Mouse (Mus musculus) C2C12 (cell line): ENCODE data around the gene Eif3l. TPM values are rescaled to one million over a fixed set of nuclear protein-coding genes. Genes with fewer than 3 reads are reported as not detected.

Source experiments
- H3K27me3 ChIP-seq: one replicate; pipeline ENCODE4 v1.6.1; 2011; ENCODE audit not compliant: control insufficient read depth, insufficient read depth, insufficient read length
- H3K36me3 ChIP-seq: one replicate; pipeline ENCODE4 v1.6.1; 2011; ENCODE audit not compliant: control insufficient read depth, insufficient read depth
- H3K4me3 ChIP-seq: one replicate; pipeline ENCODE4 v1.5.1; 2011; ENCODE audit warnings: mild to moderate bottlenecking, control low read depth; ENCODE audit not compliant: poor library complexity, insufficient read depth, severe bottlenecking
- H3K79me2 ChIP-seq: one replicate; pipeline ENCODE4 v1.6.1; 2011; ENCODE audit not compliant: control insufficient read depth, insufficient read depth
- H3K79me3 ChIP-seq: one replicate; pipeline ENCODE4 v1.6.1; 2011; ENCODE audit warnings: low read depth, control low read depth
- H3ac ChIP-seq: one replicate; pipeline ENCODE3; 2011; ENCODE audit warnings: low read depth; ENCODE audit not compliant: control insufficient read depth, insufficient read length
- CEBPB ChIP-seq: IDR thresholded peaks from one replicate; pipeline ENCODE4 v1.6.1; 2011; ENCODE audit warnings: low read depth, mild to moderate bottlenecking, control low read depth, moderate library complexity
- CTCF ChIP-seq: IDR thresholded peaks from one replicate; pipeline ENCODE4 v1.5.1; 2011; ENCODE audit not compliant: control insufficient read depth, insufficient read depth, insufficient read length
- FOSL1 ChIP-seq: IDR thresholded peaks from one replicate; pipeline ENCODE4 v1.8.0; 2011; ENCODE audit warnings: mild to moderate bottlenecking, low read length; ENCODE audit not compliant: poor library complexity, insufficient read depth, severe bottlenecking
- MAX ChIP-seq: IDR thresholded peaks from one replicate; pipeline ENCODE4 v1.6.1; 2011; ENCODE audit warnings: mild to moderate bottlenecking, control low read depth
- MYOD1 ChIP-seq: IDR thresholded peaks from one replicate; pipeline ENCODE4 v1.6.1; 2011; ENCODE audit warnings: low read depth; ENCODE audit not compliant: control insufficient read depth, insufficient read length
- MYOG ChIP-seq: IDR thresholded peaks from one replicate; pipeline ENCODE4 v1.6.1; 2011; ENCODE audit not compliant: control insufficient read depth, insufficient read length; ENCODE audit errors: extremely low read depth
- USF1 ChIP-seq: IDR thresholded peaks from one replicate; pipeline ENCODE4 v1.6.1; 2011; ENCODE audit warnings: low read depth, mild to moderate bottlenecking, control low read depth, moderate library complexity
- polyA plus RNA-seq: library from polyadenylated mRNA; unstranded; fragments of >200 nt; fragmentation: generic; extraction: Trizol; gene quantifications from one replicate; pipeline ENCODE4 v1.2.1, GENCODE M21; 2012; ENCODE audit warnings: missing spikeins

Eif3l gene
- polyA plus RNA-seq, 1 experiment, result 369 TPM

- Histone ChIP-seq H3K27me3 (no peaks in the 10 kb centered on the region), H3K36me3 (peaks cover 18% of the 10 kb centered on the region), H3K79me2 (no peaks in the 10 kb centered on the region), H3K4me3 (no peak overlapping the region), H3K79me3 (no peaks in the 10 kb centered on the region), H3ac (no peak overlapping the region)
- no peak for TF ChIP-seq CEBPB
- TF ChIP-seq MYOG, result no peak
- TF ChIP-seq FOSL1, result no peak
- no peak for TF ChIP-seq MYOD1
- no peak for TF ChIP-seq CTCF
- TF ChIP-seq MAX, result no peak
- TF ChIP-seq USF1, result no peak
Measured at GRCm38 (mm10) chr15:79099456-79099855, 24.5 kb downstream of the Eif3l start.

DNA sequence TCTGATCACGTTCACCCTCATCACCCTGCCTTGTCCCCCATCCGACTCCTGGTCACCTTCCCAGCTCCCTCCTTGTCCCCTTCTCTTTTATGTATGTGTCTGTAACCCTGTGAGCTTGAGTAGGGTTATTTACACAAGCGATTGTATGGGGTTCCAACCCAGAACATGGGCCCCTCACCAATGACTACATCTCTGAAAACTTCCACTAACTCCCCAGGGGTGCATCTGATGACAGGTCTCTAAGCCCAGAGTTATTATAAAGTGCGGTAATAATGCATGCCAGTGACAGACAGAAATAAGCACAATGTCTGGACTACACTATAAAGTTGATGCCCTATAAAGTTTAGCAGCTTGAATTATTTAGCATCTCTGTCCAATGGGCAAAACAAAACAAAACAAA lies 25.4 kb downstream of the Eif3l start:
- H3K79me2 ChIP-seq, result no peaks in the 10 kb centered on the region
- no peaks in the 10 kb centered on the region for H3K79me3 ChIP-seq
- H3K36me3 ChIP-seq, result peaks cover 12% of the 10 kb centered on the region
- no peak overlapping the region for H3ac ChIP-seq
- no peak for TF ChIP-seq CTCF
- no peak for TF ChIP-seq CEBPB
- no peak for TF ChIP-seq MYOD1
- no peak for TF ChIP-seq USF1
- TF ChIP-seq MAX, result no peak
- TF ChIP-seq MYOG, result no peak
- TF ChIP-seq FOSL1, result no peak
- H3K4me3 ChIP-seq, result no peak overlapping the region
- H3K27me3 ChIP-seq, result no peaks in the 10 kb centered on the region

DNA sequence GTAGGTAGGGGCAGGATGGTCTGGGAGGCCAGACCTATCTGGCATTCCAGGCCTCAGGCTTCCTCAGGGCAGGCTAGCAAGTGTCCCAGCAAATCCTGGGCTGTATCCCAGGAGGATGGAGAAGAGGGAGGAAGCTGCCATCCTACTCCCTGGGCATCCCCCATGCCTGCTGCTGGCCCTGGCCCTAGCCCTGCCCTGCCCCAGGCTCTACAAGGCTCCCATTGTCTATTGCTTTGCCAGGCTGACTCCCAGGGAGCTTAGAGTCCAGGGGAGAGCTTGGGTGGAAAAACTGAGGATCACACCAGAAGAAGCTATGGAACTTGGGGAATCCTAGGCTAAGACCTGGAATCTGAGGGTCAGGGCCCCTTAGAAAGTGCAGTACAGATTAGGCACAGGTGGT lies 26.6 kb downstream of the Eif3l start:
- Histone ChIP-seq H3K36me3 (peaks cover under 1% of the 10 kb centered on the region), H3K79me3 (no peaks in the 10 kb centered on the region), H3ac (no peak overlapping the region), H3K79me2 (no peaks in the 10 kb centered on the region), H3K27me3 (no peaks in the 10 kb centered on the region), H3K4me3 (no peak overlapping the region)
- TF ChIP-seq USF1, result no peak
- no peak for TF ChIP-seq MYOG
- TF ChIP-seq FOSL1, result no peak
- no peak for TF ChIP-seq MAX
- TF ChIP-seq MYOD1, result no peak
- TF ChIP-seq CTCF, result no peak
- no peak for TF ChIP-seq CEBPB

DNA sequence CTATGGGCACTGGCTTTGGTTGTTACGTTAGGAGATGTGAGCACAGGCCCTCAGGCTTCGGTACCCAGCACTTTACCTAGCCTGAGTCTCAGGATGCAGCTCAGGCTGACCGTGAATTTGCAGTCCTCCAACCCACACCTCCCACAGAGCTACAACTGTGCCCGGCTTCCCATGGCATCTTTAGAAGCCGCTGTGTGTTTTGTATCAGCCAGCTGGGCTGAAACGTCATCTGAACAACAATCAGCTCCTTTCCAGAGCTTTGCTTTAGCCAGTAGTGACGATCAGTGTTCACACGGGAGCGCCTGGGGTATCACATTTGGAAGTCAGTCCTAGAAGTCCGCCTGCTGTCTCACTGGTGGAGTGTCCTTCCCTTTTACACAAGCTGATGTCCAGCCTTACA lies 28.3 kb downstream of the Eif3l start:
- TF ChIP-seq MYOD1 (no peak), USF1 (no peak), CTCF (no peak), CEBPB (no peak), FOSL1 (no peak), MAX (no peak), MYOG (no peak)
- Histone ChIP-seq H3K4me3 (no peak overlapping the region), H3K79me2 (no peaks in the 10 kb centered on the region), H3K79me3 (no peaks in the 10 kb centered on the region), H3ac (no peak overlapping the region), H3K36me3 (no peaks in the 10 kb centered on the region), H3K27me3 (no peaks in the 10 kb centered on the region)

DNA sequence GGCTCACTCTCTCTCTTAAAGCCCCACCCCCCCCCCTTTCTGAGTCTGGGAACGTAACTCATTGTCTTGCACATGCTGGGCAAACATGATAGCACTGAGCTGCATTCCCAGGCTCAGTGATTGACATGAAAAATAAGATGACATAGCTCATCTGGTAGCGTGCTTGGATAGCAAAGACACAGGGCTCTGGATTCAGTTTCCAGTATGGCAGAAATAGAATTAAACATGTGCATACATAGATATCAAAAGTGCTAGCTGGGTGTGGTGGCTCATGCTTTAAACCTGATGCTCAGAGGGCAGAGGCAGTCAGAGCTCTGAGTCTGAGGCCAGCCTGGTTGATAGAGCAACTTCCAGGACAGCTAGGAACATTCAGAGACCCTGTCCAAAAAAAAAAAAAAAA lies 30.8 kb downstream of the Eif3l start:
- Histone ChIP-seq H3K36me3 (no peaks in the 10 kb centered on the region), H3K79me3 (peaks cover 11% of the 10 kb centered on the region), H3K79me2 (peaks cover 15% of the 10 kb centered on the region), H3K4me3 (no peak overlapping the region), H3ac (no peak overlapping the region), H3K27me3 (no peaks in the 10 kb centered on the region)
- TF ChIP-seq MYOG (no peak), CTCF (no peak), MAX (no peak), CEBPB (no peak), FOSL1 (no peak), USF1 (no peak), MYOD1 (no peak)

DNA sequence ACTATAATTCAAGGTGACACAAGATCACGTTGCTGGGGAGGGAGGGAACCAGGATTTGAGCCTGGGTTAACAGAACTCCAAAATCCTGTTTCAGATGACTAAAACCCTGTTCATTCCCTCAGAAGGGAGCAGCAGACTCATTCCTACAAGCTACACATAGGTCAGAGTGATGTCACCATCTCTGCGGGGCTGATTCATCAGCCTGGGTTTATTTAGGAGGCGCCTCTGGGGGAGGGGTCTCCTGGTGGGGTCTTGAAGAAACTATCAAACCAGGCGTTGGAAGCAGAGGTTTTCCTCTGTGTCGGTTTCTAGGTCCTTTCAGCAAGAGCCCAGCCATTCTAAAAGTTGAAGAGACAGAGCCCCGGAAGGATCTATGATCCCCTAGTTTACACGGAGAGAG lies 33.0 kb downstream of the Eif3l start:
- Histone ChIP-seq H3K79me2 (peaks cover 30% of the 10 kb centered on the region), H3K79me3 (peaks cover 12% of the 10 kb centered on the region), H3K27me3 (no peaks in the 10 kb centered on the region), H3ac (peak overlapping the region; percentile 47), H3K4me3 (peak overlapping the region; percentile 75), H3K36me3 (no peaks in the 10 kb centered on the region)
- TF ChIP-seq MYOG, result no peak
- peak; percentile 58 for TF ChIP-seq FOSL1
- no peak for TF ChIP-seq USF1
- TF ChIP-seq MAX, result peak; percentile 52
- no peak for TF ChIP-seq CTCF
- TF ChIP-seq CEBPB, result no peak
- TF ChIP-seq MYOD1, result no peak
